ENCODE assay signal across 9 mouse cellular contexts in genomic region chr3:86758727-86759126, GRCm38 (mm10).
DNase-seq lines count a peak whose midpoint lies in the region; ATAC-seq and TF ChIP-seq lines count a peak whose summit lies in the region.
"Had no signal": no experiment of that assay in that cellular context is flagged by ENCODE, and none has a peak within 500 bp of the region (broad histone marks: within the 10 kb centered on the region; RNA-seq: fewer than 3 reads in every experiment).

No protein-coding gene starts in this region.

- no peak for DNase-seq in left cerebral cortex, adult 2 months (ENCODE audit: extremely low spot score in 1 of 2, low spot score in 2 of 2)
- no peak for DNase-seq in left cerebral cortex, postnatal 10 days (ENCODE audit: extremely low spot score in 1 of 2, low spot score in 2 of 2)
- DNase-seq in intestine, embryonic 14.5 days (ENCODE audit: low spot score), result no peak
- DNase-seq in urinary bladder, postnatal 25 days (ENCODE audit: low spot score), result no peak
- DNase-seq in frontal cortex, adult 2 months (ENCODE audit: extremely low spot score in 1 of 2, low spot score in 1 of 2), result no peak
- DNase-seq: gastrocnemius, postnatal 10 days had no signal

- H3K27me3 ChIP-seq in intestine, embryonic 14.5 days (replicated peaks; ENCODE audit: control insufficient read depth, insufficient read depth, low read length), result no peaks in the 10 kb centered on the region
- H3K27me3 ChIP-seq in midbrain, embryonic 16.5 days (ENCODE audit: control insufficient read depth, insufficient read depth, low read depth, low read length), result no peaks in the 10 kb centered on the region
- H3K27me3 ChIP-seq: Patski had no signal

- ATAC-seq in activated CD4-positive, CD25-positive, alpha-beta regulatory T cell, adult 4 months, result peak; percentile 51
- ATAC-seq in intestine, embryonic 14.5 days (replicated peaks; ENCODE audit: low FRiP score, low TSS enrichment, low read depth), result no peak
- ATAC-seq in midbrain, embryonic 16.5 days, result no peak
- ATAC-seq: Patski had no signal

- intact Hi-C loops in left cerebral cortex, adult 2 months (cut with DNase I), result loop anchor here (10.0 kb wide), 1 partner anchor 214 kb away; the partner anchor contains the start of gene Mab21l2
- intact Hi-C loops in left cerebral cortex, postnatal 10 days (cut with DNase I), result loop anchor here (10.0 kb wide), 1 partner anchor 214 kb away; the partner anchor contains the start of gene Mab21l2

- no peak for TF ChIP-seq CTCF in left cerebral cortex, adult 2 months (IDR thresholded peaks at IDR 0.05)

- H3K9me3 ChIP-seq in intestine, embryonic 14.5 days (ENCODE audit: control insufficient read depth, low read length), result no peaks in the 10 kb centered on the region
- no peaks in the 10 kb centered on the region for H3K9me3 ChIP-seq in midbrain, embryonic 16.5 days (replicated peaks; ENCODE audit: control insufficient read depth, low read length, poor library complexity, severe bottlenecking)

- no peaks in the 10 kb centered on the region for H3K36me3 ChIP-seq in intestine, embryonic 14.5 days (ENCODE audit: control insufficient read depth, insufficient read depth, low read length)
- H3K36me3 ChIP-seq in midbrain, embryonic 16.5 days (ENCODE audit: control insufficient read depth, insufficient read depth, low read length), result no peaks in the 10 kb centered on the region

- H3K4me2 ChIP-seq in intestine, embryonic 14.5 days (ENCODE audit: low read length), result peak overlapping the region; percentile 54
- peak overlapping the region; percentile 29 for H3K4me2 ChIP-seq in midbrain, embryonic 16.5 days (ENCODE audit: low read length)

- H3K4me1 ChIP-seq in intestine, embryonic 14.5 days (replicated peaks; ENCODE audit: control insufficient read depth, insufficient read depth, low read length), result peaks cover 24% of the 10 kb centered on the region
- H3K4me1 ChIP-seq in midbrain, embryonic 16.5 days (ENCODE audit: control insufficient read depth, insufficient read depth, low read length), result peaks cover 5% of the 10 kb centered on the region; the same call in 1 of the 2 replicates

- H3K27ac ChIP-seq in left cerebral cortex, adult 2 months, result no peak overlapping the region
- peak overlapping the region; percentile 91 for H3K27ac ChIP-seq in intestine, embryonic 14.5 days (ENCODE audit: low read depth)
- H3K27ac ChIP-seq in midbrain, embryonic 16.5 days (ENCODE audit: low read length), result no peak overlapping the region

- H3K9ac ChIP-seq in intestine, embryonic 14.5 days (ENCODE audit: low read length), result peak overlapping the region; percentile 71
- H3K9ac ChIP-seq in midbrain, embryonic 16.5 days (ENCODE audit: low read depth, low read length), result no peak overlapping the region

- H3K4me3 ChIP-seq in left cerebral cortex, adult 2 months, result peak overlapping the region; percentile 11; the same call in 1 of the 2 replicates
- H3K4me3 ChIP-seq in intestine, embryonic 14.5 days (ENCODE audit: low read depth, low read length), result peak overlapping the region; percentile 29
- no peak overlapping the region for H3K4me3 ChIP-seq in midbrain, embryonic 16.5 days (ENCODE audit: low read depth, low read length)

- 31% methylated on average over 6 of the region's 6 CpGs for WGBS in intestine, embryonic 14.5 days
- 67% methylated on average over 6 of the region's 6 CpGs for WGBS in midbrain, embryonic 16.5 days
